Mouse (Mus musculus): ENCODE measurements around the gene Plb1. TPM values are rescaled to one million over a fixed set of nuclear protein-coding genes. Genes with fewer than 3 reads are reported as not detected.

Gene Plb1
- not detected in 2 replicates for polyA plus RNA-seq (2014; fragmentation: Nextera tagmentation; extraction: Ambion mirVana)

GRCm38 (mm10) chr5:32232474-32232873 is at the start of gene Plb1:
Plb1 (plus strand) TSS chr5:32232708.
- no peak within 1 kb of the TSS for H3K9ac ChIP-seq (replicated peaks; ENCODE audit: low read length)
- no peaks in the 10 kb centered on the region for H3K27me3 ChIP-seq (ENCODE audit: control insufficient read depth, insufficient read depth, low read length)
- no peak for DNase-seq (ENCODE audit: low spot score)
- ATAC-seq (replicated peaks; ENCODE audit: insufficient number of reproducible peaks, low FRiP score, low TSS enrichment, low read depth), result no peak
- WGBS, result 76% methylated on average over 9 of the region's 9 CpGs
- H3K4me3 ChIP-seq (ENCODE audit: low read depth, low read length), result no peak within 1 kb of the TSS
- no peaks in the 10 kb centered on the region for H3K9me3 ChIP-seq (replicated peaks; ENCODE audit: control insufficient read depth, low read length)
- no peak within 1 kb of the TSS for H3K27ac ChIP-seq (replicated peaks; ENCODE audit: low read depth, low read length)
- H3K36me3 ChIP-seq (replicated peaks; ENCODE audit: control insufficient read depth, insufficient read depth, low read depth, low read length), result no peaks in the 10 kb centered on the region
- no peak within 1 kb of the TSS for H3K4me2 ChIP-seq (ENCODE audit: low read depth, low read length)
- no peaks in the 10 kb centered on the region for H3K4me1 ChIP-seq (ENCODE audit: control insufficient read depth, insufficient read depth, low read length)

- ATAC-seq (replicated peaks; ENCODE audit: insufficient number of reproducible peaks, low FRiP score, low TSS enrichment, low read depth), result no peak
- 55% methylated on average over 4 of the region's 4 CpGs for WGBS
- no peaks in the 10 kb centered on the region for H3K36me3 ChIP-seq (replicated peaks; ENCODE audit: control insufficient read depth, insufficient read depth, low read depth, low read length)
Measured at GRCm38 (mm10) chr5:32182885-32183629, 49.5 kb upstream of the Plb1 start.

GRCm38 (mm10) chr5:32187717-32188116 is 44.8 kb upstream of the Plb1 start:
- no peak for DNase-seq (ENCODE audit: low spot score)
- no peak overlapping the region for H3K4me3 ChIP-seq (ENCODE audit: low read depth, low read length)
- H3K36me3 ChIP-seq (replicated peaks; ENCODE audit: control insufficient read depth, insufficient read depth, low read depth, low read length), result no peaks in the 10 kb centered on the region
- no peak for ATAC-seq (replicated peaks; ENCODE audit: insufficient number of reproducible peaks, low FRiP score, low TSS enrichment, low read depth)
- no peak overlapping the region for H3K9ac ChIP-seq (replicated peaks; ENCODE audit: low read length)
- H3K9me3 ChIP-seq (replicated peaks; ENCODE audit: control insufficient read depth, low read length), result no peaks in the 10 kb centered on the region
- WGBS, result 41% methylated on average over 11 of the region's 11 CpGs
- no peak overlapping the region for H3K27ac ChIP-seq (replicated peaks; ENCODE audit: low read depth, low read length)
- no peak overlapping the region for H3K4me2 ChIP-seq (ENCODE audit: low read depth, low read length)
- no peaks in the 10 kb centered on the region for H3K27me3 ChIP-seq (ENCODE audit: control insufficient read depth, insufficient read depth, low read length)
- no peaks in the 10 kb centered on the region for H3K4me1 ChIP-seq (ENCODE audit: control insufficient read depth, insufficient read depth, low read length)

More at GRCm38 (mm10) chr5:32182885-32183629, 49.5 kb upstream of the Plb1 start:
- H3K9ac ChIP-seq (replicated peaks; ENCODE audit: low read length), result no peak overlapping the region
- no peaks in the 10 kb centered on the region for H3K4me1 ChIP-seq (ENCODE audit: control insufficient read depth, insufficient read depth, low read length)
- H3K27ac ChIP-seq (replicated peaks; ENCODE audit: low read depth, low read length), result no peak overlapping the region
- no peak overlapping the region for H3K4me2 ChIP-seq (ENCODE audit: low read depth, low read length)
- no peaks in the 10 kb centered on the region for H3K27me3 ChIP-seq (ENCODE audit: control insufficient read depth, insufficient read depth, low read length)
- H3K4me3 ChIP-seq (ENCODE audit: low read depth, low read length), result no peak overlapping the region
- no peak for DNase-seq (ENCODE audit: low spot score)
- H3K9me3 ChIP-seq (replicated peaks; ENCODE audit: control insufficient read depth, low read length), result no peaks in the 10 kb centered on the region

GRCm38 (mm10) chr5:32191259-32191658 is 41.2 kb upstream of the Plb1 start:
- Histone ChIP-seq H3K9ac (replicated peaks; ENCODE audit: low read length) (no peak overlapping the region), H3K4me1 (ENCODE audit: control insufficient read depth, insufficient read depth, low read length) (no peaks in the 10 kb centered on the region), H3K4me2 (ENCODE audit: low read depth, low read length) (no peak overlapping the region), H3K27me3 (ENCODE audit: control insufficient read depth, insufficient read depth, low read length) (no peaks in the 10 kb centered on the region), H3K9me3 (replicated peaks; ENCODE audit: control insufficient read depth, low read length) (no peaks in the 10 kb centered on the region), H3K4me3 (ENCODE audit: low read depth, low read length) (no peak overlapping the region), H3K36me3 (replicated peaks; ENCODE audit: control insufficient read depth, insufficient read depth, low read depth, low read length) (no peaks in the 10 kb centered on the region), H3K27ac (replicated peaks; ENCODE audit: low read depth, low read length) (no peak overlapping the region)
- ATAC-seq (replicated peaks; ENCODE audit: insufficient number of reproducible peaks, low FRiP score, low TSS enrichment, low read depth) (no peak), DNase-seq (ENCODE audit: low spot score) (no peak)
- WGBS, result 84% methylated on average over 5 of the region's 5 CpGs

GRCm38 (mm10) chr5:32192016-32192845 is 40.3 kb upstream of the Plb1 start:
- H3K4me2 ChIP-seq (ENCODE audit: low read depth, low read length), result no peak overlapping the region
- no peaks in the 10 kb centered on the region for H3K9me3 ChIP-seq (replicated peaks; ENCODE audit: control insufficient read depth, low read length)
- WGBS, result 88% methylated on average over 16 of the region's 16 CpGs
- no peak overlapping the region for H3K27ac ChIP-seq (replicated peaks; ENCODE audit: low read depth, low read length)
- no peak overlapping the region for H3K4me3 ChIP-seq (ENCODE audit: low read depth, low read length)
- ATAC-seq (replicated peaks; ENCODE audit: insufficient number of reproducible peaks, low FRiP score, low TSS enrichment, low read depth), result no peak
- no peak for DNase-seq (ENCODE audit: low spot score)
- H3K4me1 ChIP-seq (ENCODE audit: control insufficient read depth, insufficient read depth, low read length), result no peaks in the 10 kb centered on the region
- no peaks in the 10 kb centered on the region for H3K36me3 ChIP-seq (replicated peaks; ENCODE audit: control insufficient read depth, insufficient read depth, low read depth, low read length)
- H3K27me3 ChIP-seq (ENCODE audit: control insufficient read depth, insufficient read depth, low read length), result no peaks in the 10 kb centered on the region
- H3K9ac ChIP-seq (replicated peaks; ENCODE audit: low read length), result no peak overlapping the region

- no peak for DNase-seq (ENCODE audit: low spot score)
- H3K27ac ChIP-seq (replicated peaks; ENCODE audit: low read depth, low read length), result no peak overlapping the region
- 68% methylated on average over 4 of the region's 4 CpGs for WGBS
Measured at GRCm38 (mm10) chr5:32194236-32194635, 38.3 kb upstream of the Plb1 start.

GRCm38 (mm10) chr5:32195857-32196609 is 36.5 kb upstream of the Plb1 start:
- no peak overlapping the region for H3K27ac ChIP-seq (replicated peaks; ENCODE audit: low read depth, low read length)
- DNase-seq (ENCODE audit: low spot score) (no peak), ATAC-seq (replicated peaks; ENCODE audit: insufficient number of reproducible peaks, low FRiP score, low TSS enrichment, low read depth) (no peak)
- 64% methylated on average over 12 of the region's 12 CpGs for WGBS
- H3K9ac ChIP-seq (replicated peaks; ENCODE audit: low read length), result no peak overlapping the region
- no peaks in the 10 kb centered on the region for H3K36me3 ChIP-seq (replicated peaks; ENCODE audit: control insufficient read depth, insufficient read depth, low read depth, low read length)
- H3K27me3 ChIP-seq (ENCODE audit: control insufficient read depth, insufficient read depth, low read length), result no peaks in the 10 kb centered on the region
- H3K4me3 ChIP-seq (ENCODE audit: low read depth, low read length), result no peak overlapping the region
- no peaks in the 10 kb centered on the region for H3K9me3 ChIP-seq (replicated peaks; ENCODE audit: control insufficient read depth, low read length)
- no peaks in the 10 kb centered on the region for H3K4me1 ChIP-seq (ENCODE audit: control insufficient read depth, insufficient read depth, low read length)
- H3K4me2 ChIP-seq (ENCODE audit: low read depth, low read length), result no peak overlapping the region

More at GRCm38 (mm10) chr5:32194236-32194635, 38.3 kb upstream of the Plb1 start:
- Histone ChIP-seq H3K4me1 (ENCODE audit: control insufficient read depth, insufficient read depth, low read length) (no peaks in the 10 kb centered on the region), H3K4me2 (ENCODE audit: low read depth, low read length) (no peak overlapping the region), H3K9ac (replicated peaks; ENCODE audit: low read length) (no peak overlapping the region), H3K36me3 (replicated peaks; ENCODE audit: control insufficient read depth, insufficient read depth, low read depth, low read length) (no peaks in the 10 kb centered on the region), H3K4me3 (ENCODE audit: low read depth, low read length) (no peak overlapping the region), H3K9me3 (replicated peaks; ENCODE audit: control insufficient read depth, low read length) (no peaks in the 10 kb centered on the region), H3K27me3 (ENCODE audit: control insufficient read depth, insufficient read depth, low read length) (no peaks in the 10 kb centered on the region)
- ATAC-seq (replicated peaks; ENCODE audit: insufficient number of reproducible peaks, low FRiP score, low TSS enrichment, low read depth), result no peak
